Mouse (Mus musculus) WW6 (cell line): ENCODE data around the gene 4930438A08Rik.

ENCODE experiments used
- DNase-seq: peaks from one replicate; pipeline ENCODE4 v3.0.0-alpha.2; 2013; ENCODE audit warnings: low read depth, low spot score

The 4930438A08Rik gene

GRCm38 (mm10) chr11:58323570-58324340 lies 49.2 kb downstream of the 4930438A08Rik start:
- no peak for DNase-seq

- DNase-seq, result no peak
These were observed 50.1 kb downstream of the 4930438A08Rik start for GRCm38 (mm10) chr11:58324614-58325229.

- no peak for DNase-seq
These were observed 52.2 kb downstream of the 4930438A08Rik start for GRCm38 (mm10) chr11:58326781-58327180.

GRCm38 (mm10) chr11:58329906-58330275 lies 55.3 kb downstream of the 4930438A08Rik start:
- no peak for DNase-seq

- DNase-seq, result peak; percentile 91
These were observed 55.9 kb downstream of the 4930438A08Rik start, which contains the start of the genes Zfp672 and Sh3bp5l for GRCm38 (mm10) chr11:58330276-58331148. Zfp672 (minus strand) TSS chr11:58330339. Sh3bp5l (plus strand) TSS chr11:58330724.

GRCm38 (mm10) chr11:58331149-58331495 lies 56.5 kb downstream of the 4930438A08Rik start:
- no peak for DNase-seq

GRCm38 (mm10) chr11:58331546-58331945 lies 56.9 kb downstream of the 4930438A08Rik start:
- no peak for DNase-seq

- no peak for DNase-seq
These were observed 60.1 kb downstream of the 4930438A08Rik start for GRCm38 (mm10) chr11:58334746-58335145.
